Mouse (Mus musculus) spleen, adult 18-20 months (tissue): ENCODE measurements around the gene Castor2.
A peak's percentile ranks its signal among the peaks of the same experiment; 100 is the strongest.

Source experiments
- DNase-seq, 2 experiments: peaks; one replicate each; pipeline ENCODE4 v3.0.0; 2022; ENCODE audit warnings: mixed read lengths in 2 of 2

Castor2 gene

GRCm38 (mm10) chr5:134099496-134100211, at the start of gene Castor2:
Gene Castor2, plus strand, starts transcription at chr5:134099711.
- peak; percentile 82 to 84 for DNase-seq

GRCm38 (mm10) chr5:134050711-134051110, 48.8 kb upstream of the Castor2 start:
- no peak for DNase-seq

- DNase-seq, result no peak
Observed at GRCm38 (mm10) chr5:134052614-134053013, 46.9 kb upstream of the Castor2 start.

- no peak for DNase-seq
Observed at GRCm38 (mm10) chr5:134054496-134054895, 45.0 kb upstream of the Castor2 start.

GRCm38 (mm10) chr5:134058793-134059352, 40.6 kb upstream of the Castor2 start:
- no peak for DNase-seq

- peak in 1 of 2 experiments; percentile 56 for DNase-seq
Observed at GRCm38 (mm10) chr5:134063362-134064064, 36.0 kb upstream of the Castor2 start.

- DNase-seq, result no peak
Observed at GRCm38 (mm10) chr5:134066261-134066660, 33.2 kb upstream of the Castor2 start.

- DNase-seq, result no peak
Observed at GRCm38 (mm10) chr5:134067924-134068323, 31.6 kb upstream of the Castor2 start.

- DNase-seq, result no peak
Observed at GRCm38 (mm10) chr5:134073512-134074041, 25.9 kb upstream of the Castor2 start.

- DNase-seq, result no peak
Observed at GRCm38 (mm10) chr5:134074368-134074767, 25.1 kb upstream of the Castor2 start.

GRCm38 (mm10) chr5:134076175-134076574, 23.3 kb upstream of the Castor2 start:
- no peak for DNase-seq

GRCm38 (mm10) chr5:134080685-134081548, 18.6 kb upstream of the Castor2 start:
- no peak for DNase-seq

- DNase-seq, result no peak
Observed at GRCm38 (mm10) chr5:134085227-134085626, 14.3 kb upstream of the Castor2 start.

GRCm38 (mm10) chr5:134085887-134086639, 13.4 kb upstream of the Castor2 start:
- no peak for DNase-seq

GRCm38 (mm10) chr5:134087211-134087610, 12.3 kb upstream of the Castor2 start:
- no peak for DNase-seq

GRCm38 (mm10) chr5:134095766-134096165, 3.7 kb upstream of the Castor2 start:
- no peak for DNase-seq

- DNase-seq, result no peak
Observed at GRCm38 (mm10) chr5:134098341-134098902, 1.1 kb upstream of the Castor2 start.

GRCm38 (mm10) chr5:134098976-134099375, 535 bp upstream of the Castor2 start:
- DNase-seq, result peak in 1 of 2 experiments; percentile 18

- no peak for DNase-seq
Observed at GRCm38 (mm10) chr5:134100232-134100771, 791 bp downstream of the Castor2 start.

GRCm38 (mm10) chr5:134101322-134101721, 1.8 kb downstream of the Castor2 start:
- no peak for DNase-seq

- no peak for DNase-seq
Observed at GRCm38 (mm10) chr5:134101883-134102282, 2.4 kb downstream of the Castor2 start.
